Mouse (Mus musculus) liver, embryonic 14.5 days (tissue): Measurements from ENCODE around the gene Rtl6.

Experiments
- CTCF ChIP-seq: IDR thresholded peaks from 2 replicates; pipeline ENCODE4 v1.5.1; 2016; ENCODE audit warnings: antibody characterized with exemption, low read depth, control low read depth
- EP300 ChIP-seq: IDR thresholded peaks from 2 replicates; pipeline ENCODE4 v1.6.1; 2016; ENCODE audit warnings: antibody characterized with exemption, low read depth

- no peak for TF ChIP-seq CTCF
- no peak for TF ChIP-seq EP300
These were observed 44.9 kb downstream of the Rtl6 start for GRCm38 (mm10) chr15:84512626-84513296.
